Mouse (Mus musculus): Measurements from ENCODE around the gene Tgfbi.

Gene Tgfbi

DNA sequence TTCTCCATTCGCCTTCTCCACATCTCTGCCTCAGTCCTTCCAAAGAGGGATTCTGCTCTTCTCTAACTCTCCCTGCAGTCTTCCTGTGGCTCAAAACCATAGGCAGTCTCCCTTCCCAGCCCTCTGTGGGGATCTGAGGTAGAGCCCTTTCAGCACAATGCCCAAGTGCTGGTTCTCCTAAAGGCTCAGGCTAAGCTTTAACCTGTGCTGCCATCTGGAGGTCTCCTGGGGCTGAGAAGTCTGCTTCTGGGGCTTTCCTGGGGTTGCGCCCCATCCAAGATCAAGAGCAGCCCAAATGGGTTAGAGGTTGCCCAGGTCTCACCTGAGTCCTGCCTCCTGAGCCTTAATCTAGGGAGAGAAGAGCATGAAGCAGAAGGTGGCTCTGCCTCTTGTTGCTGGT, 32.4 kb downstream of the Tgfbi start:
- no peak for DNase-seq

DNA sequence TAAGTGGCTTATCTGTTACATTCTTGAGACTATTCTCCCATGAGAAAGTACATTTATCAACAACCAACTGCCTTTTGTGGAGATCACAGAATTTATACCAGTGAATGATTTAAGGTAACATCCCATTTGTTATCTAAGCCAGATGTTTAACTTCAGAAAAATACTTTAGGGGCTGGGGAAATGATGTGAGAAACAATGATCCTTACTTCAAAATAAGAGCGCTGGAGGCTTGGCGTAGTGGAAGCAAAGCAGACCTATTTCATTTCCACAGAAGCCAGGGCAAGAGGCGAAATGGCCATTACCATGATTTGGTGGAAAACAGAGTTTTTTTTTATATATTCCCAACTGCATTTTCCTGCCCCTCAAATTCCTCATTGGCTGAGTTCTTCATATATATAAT, 34.7 kb downstream of the Tgfbi start:
- no peak for DNase-seq

DNA sequence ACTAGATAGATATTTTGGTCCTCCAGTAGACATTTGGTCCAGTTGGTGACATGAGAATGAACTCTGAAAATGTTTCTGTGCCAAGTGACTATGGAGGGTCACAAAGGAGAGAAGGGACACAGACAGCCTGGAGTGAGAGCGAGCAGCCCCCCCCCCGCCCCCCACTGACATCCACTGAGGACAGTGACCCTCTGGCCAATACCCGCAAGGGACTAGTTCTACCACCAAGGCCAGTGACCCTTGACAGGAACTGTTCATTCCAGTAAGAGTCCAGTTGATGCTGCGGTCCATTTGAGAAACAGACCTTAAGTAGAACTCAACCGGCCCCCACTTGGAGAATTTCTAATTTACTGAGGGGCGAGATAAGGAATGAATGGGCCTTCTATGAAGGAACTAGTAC, 36.4 kb downstream of the Tgfbi start:
- no peak for DNase-seq

- DNase-seq: no peak
Measured at GRCm38 (mm10) chr13:56647597-56648405, 38.5 kb downstream of the Tgfbi start.

GRCm38 (mm10) chr13:56650020-56650419, 40.7 kb downstream of the Tgfbi start:
- no peak for DNase-seq

GRCm38 (mm10) chr13:56652381-56652780, 43.1 kb downstream of the Tgfbi start:
- DNase-seq: no peak

DNA sequence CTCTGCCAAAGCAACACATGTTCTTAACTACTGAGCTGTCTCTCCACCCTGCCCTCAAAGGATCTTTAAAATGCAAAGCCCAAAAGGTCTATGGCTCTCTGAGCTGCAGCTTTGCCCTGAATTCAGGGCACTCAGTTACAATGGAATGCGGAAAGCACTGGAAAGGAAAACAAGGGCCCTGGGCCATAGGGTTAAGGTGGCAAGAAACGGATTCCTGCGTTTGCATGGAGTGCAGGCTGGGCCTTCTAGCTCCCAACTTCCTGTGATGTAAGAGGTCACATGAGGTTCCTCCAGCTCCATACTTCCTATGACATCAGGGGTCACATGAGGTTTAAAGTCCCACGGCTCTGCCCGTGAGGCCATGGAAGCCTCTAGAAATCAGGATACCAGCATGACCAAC, 44.9 kb downstream of the Tgfbi start:
- DNase-seq: no peak

DNA sequence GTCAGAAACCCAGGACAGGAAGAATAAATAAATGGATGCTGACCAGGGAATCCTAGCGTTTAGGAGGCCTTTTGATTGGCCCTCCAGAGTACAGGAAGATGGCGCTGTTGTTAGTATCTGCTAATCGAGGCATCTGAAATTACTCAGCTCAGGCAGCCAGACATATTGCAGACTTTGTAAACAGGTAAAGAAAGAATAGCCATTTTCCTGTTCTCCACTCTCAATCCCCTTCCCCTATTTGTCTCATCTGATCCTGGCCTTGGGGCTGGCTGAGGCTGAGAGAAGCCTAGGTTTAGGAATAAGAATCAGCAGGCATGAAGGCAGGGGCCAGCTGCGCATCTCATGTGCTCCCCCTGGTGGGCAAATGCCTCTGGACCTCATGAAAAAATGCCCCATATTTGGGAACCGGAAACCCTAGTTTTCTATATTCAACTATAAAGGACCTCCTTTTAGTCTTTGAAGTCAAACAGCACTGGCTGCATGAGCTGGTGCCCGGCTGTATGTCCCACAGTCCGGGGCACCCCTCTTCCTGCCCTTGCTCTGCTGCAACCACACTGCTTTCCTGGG, 48.7 kb downstream of the Tgfbi start:
- DNase-seq: peak; percentile 64 to 66

GRCm38 (mm10) chr13:56658931-56659330, 49.6 kb downstream of the Tgfbi start:
- no peak for DNase-seq

- no peak for DNase-seq
Measured at GRCm38 (mm10) chr13:56661914-56662621, 52.7 kb downstream of the Tgfbi start.

- no peak for DNase-seq
Measured at GRCm38 (mm10) chr13:56664256-56665170, 55.2 kb downstream of the Tgfbi start.

DNA sequence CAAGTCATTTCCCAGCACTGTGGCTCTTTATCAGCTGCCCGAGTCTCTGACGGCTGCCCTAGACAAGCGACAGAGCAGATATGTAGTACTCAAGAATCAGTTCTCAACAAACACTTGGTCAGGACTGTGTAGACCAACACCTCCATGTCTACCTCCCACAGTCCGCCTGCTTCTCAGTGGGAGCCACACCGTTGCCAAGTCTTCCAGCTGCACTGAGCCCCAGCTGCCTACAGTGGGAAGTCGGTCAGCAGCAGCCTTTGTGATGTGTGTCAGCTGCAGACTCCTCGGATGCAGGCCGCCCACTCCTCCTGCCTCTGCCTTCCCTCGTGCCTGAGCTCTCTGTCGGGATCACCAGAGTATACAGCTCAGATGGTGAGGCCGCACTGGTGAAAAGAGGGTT, 61.9 kb downstream of the Tgfbi start:
- DNase-seq: no peak

- DNase-seq: no peak
Measured at GRCm38 (mm10) chr13:56677731-56678130, 68.4 kb downstream of the Tgfbi start.

DNA sequence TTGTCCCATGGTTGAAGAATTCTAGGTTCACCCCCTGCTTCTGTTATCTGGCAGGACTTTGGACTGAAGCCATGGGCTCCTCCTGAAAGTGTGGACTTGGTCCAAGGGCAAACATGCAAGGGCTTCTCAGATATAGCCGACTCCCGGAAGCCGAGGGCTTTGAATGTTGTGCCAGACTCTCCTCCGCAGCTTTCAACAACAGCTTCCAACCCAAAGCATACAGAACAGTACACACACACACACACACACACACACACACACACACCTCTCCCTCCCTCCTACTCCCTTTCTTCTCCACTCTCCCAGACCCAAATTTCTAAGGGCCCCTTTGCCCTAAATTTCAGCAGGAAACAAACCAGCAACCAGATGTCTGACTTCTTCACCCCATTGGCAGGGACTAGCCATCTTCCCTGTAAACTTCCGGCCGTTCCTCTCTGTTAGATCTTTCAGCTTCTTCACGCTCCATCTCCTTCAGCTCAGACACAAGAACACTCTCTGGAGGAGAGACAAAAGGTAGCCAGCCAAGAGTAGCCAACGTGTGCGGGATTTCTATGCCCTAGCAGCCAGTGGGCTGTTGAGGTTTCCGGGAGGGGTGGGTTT, 69.0 kb downstream of the Tgfbi start:
- DNase-seq: no peak

DNA sequence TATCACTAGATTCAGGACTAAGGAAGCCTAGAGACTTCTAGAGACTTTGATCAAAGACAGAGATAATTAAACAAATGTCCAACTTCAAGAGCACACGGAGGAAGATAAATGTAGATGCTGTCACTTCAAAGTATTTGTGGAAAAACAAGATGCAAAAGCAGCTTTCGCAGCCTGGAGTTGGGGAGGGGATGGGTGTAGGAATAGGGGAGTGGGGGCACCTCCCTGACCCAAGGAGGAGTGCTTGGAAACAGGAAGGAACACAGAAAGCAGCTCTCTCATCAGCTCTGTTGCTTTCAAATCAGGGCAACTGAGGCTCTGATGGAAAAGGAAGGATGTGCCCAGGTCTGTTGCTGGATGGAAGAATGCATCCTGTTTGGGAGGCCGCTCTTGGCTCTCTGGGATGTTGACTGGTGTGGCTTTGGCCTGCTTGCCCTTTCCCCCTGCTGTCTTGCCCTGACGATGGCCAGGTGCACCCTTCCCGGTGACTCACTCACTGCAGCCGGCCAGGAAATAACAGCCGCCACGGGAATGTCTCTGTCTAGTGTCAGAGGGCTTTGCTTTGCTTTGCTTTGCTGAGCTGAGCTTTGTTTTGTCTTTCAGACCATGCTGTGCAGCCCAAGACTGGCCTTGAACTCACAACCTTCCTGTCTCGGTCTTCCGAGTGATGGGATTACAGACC, 69.6 kb downstream of the Tgfbi start:
- DNase-seq: no peak

DNA sequence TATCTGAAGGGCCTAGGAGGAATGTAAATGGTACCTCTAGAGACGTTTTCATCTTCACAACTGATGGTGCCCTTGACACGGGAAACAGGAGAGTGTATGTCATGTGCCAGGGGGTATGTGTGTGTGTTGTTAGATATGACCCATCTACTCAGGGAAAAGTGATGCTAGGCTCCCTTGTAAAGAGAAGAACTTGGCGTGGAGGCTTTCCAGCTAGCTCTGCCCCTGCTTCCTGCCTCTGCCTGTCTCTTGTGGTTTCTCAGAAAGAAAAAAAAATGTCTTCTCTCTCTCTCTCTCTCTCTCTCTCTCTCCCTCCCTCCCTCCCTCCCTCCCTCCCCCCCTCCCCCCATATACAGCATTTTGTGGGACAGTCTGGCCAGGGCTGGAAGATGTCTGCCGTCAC, 72.6 kb downstream of the Tgfbi start:
- DNase-seq: no peak

DNA sequence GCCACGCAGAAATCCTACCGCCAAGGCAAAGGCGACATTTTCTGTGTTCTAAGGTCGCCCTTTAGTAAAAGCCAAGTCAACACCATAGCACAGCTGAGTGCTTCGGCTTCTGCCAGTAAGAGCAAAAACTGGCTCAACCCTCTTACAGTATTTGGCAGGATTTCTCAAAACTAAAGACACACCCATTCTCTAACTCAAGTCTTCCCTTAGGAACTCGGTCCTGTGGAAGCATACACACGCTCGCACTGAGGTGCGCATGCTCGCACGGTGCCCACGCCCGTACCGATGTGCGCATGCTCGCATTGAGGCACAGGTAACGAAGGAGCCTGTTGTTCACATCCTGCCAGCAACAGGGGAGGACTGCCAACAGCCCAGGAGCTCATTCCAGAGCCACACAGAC, 73.0 kb downstream of the Tgfbi start:
- peak; percentile 93 for DNase-seq

GRCm38 (mm10) chr13:56683306-56683705, 74.0 kb downstream of the Tgfbi start:
- no peak for DNase-seq

Data from cerebellum, postnatal 36 days (tissue).